Mouse (Mus musculus): ENCODE results near the gene Ap1g1. TPM values are rescaled to one million over a fixed set of nuclear protein-coding genes. Genes with fewer than 3 reads are reported as not detected.

Ap1g1 gene
- total RNA-seq, 4 experiments from 2014 or later, result 30.2 to 37.5 (median 35.7) TPM

Other genes starting within 250 kb of the Ap1g1 start
- gene Dhx38, start 212.7 kb upstream of the Ap1g1 start, total RNA-seq (2022), result 10 to 100 TPM; 11.5 to 12.3 (median 11.8) TPM
- 1 to 10 TPM; 5.3 to 7.1 (median 5.5) TPM for gene Txnl4b, start 212.7 kb upstream of the Ap1g1 start, total RNA-seq (2022)
- 10 to 100 TPM in 1 of 4 experiments, 1 to 10 TPM in 3; 2.3 to 12.6 (median 5.1) TPM for gene Hp, start 199.4 kb upstream of the Ap1g1 start, total RNA-seq (2022)
- gene Dhodh, start 169.9 kb upstream of the Ap1g1 start, total RNA-seq (2022), result 10 to 100 TPM; 15.1 to 22.1 (median 18.0) TPM
- under 1 TPM in 2 of 4 experiments, not detected in 2; 0.16 to 0.35 TPM for gene Pkd1l3, start 164.0 kb upstream of the Ap1g1 start, total RNA-seq (2022)
- 10 to 100 TPM; 33.9 to 41.2 (median 36.1) TPM for gene Ist1, start 85.3 kb upstream of the Ap1g1 start, total RNA-seq (2022)
- gene Zfp821, start 73.0 kb upstream of the Ap1g1 start, total RNA-seq (2022), result 1 to 10 TPM; 4.8 to 7.4 (median 6.3) TPM
- gene Atxn1l, start 40.8 kb upstream of the Ap1g1 start, total RNA-seq (2022), result 10 to 100 TPM; 17.9 to 21.0 (median 20.1) TPM
- 1 to 10 TPM; 3.1 to 4.8 (median 4.2) TPM for gene Phlpp2, start 90.0 kb downstream of the Ap1g1 start, total RNA-seq (2022)
- under 1 TPM in 2 of 4 experiments, not detected in 2; 0.17 to 0.53 TPM for gene Marveld3, start 183.6 kb downstream of the Ap1g1 start, total RNA-seq (2022)
- 1 to 10 TPM in 1 of 4 experiments, under 1 TPM in 3; 0.14 to 2.0 (median 0.41) TPM for gene Tat, start 211.9 kb downstream of the Ap1g1 start, total RNA-seq (2022)

Measured in heart, adult 8-10 months (tissue).